Mouse (Mus musculus): Measurements from ENCODE around the gene Spon1.

Spon1 gene

GRCm38 (mm10) chr7:113765667-113766497 is at the start of gene Spon1:
Gene Spon1, plus strand, starts transcription at chr7:113765998.
- DNase-seq (ENCODE audit: low spot score) = peak; percentile 81

- DNase-seq (ENCODE audit: low spot score) = no peak
Measured at GRCm38 (mm10) chr7:113721994-113722393, 43.8 kb upstream of the Spon1 start.

- DNase-seq (ENCODE audit: low spot score) = no peak
Measured at GRCm38 (mm10) chr7:113723905-113724304, 41.9 kb upstream of the Spon1 start.

- peak; percentile 65 for DNase-seq (ENCODE audit: low spot score)
Measured at GRCm38 (mm10) chr7:113727999-113728713, 37.6 kb upstream of the Spon1 start.

GRCm38 (mm10) chr7:113728926-113729325 is 36.9 kb upstream of the Spon1 start:
- peak; percentile 59 for DNase-seq (ENCODE audit: low spot score)

GRCm38 (mm10) chr7:113730406-113731247 is 35.2 kb upstream of the Spon1 start:
- no peak for DNase-seq (ENCODE audit: low spot score)

- no peak for DNase-seq (ENCODE audit: low spot score)
Measured at GRCm38 (mm10) chr7:113737790-113738362, 27.9 kb upstream of the Spon1 start.

- DNase-seq (ENCODE audit: low spot score) = no peak
Measured at GRCm38 (mm10) chr7:113739181-113739580, 26.6 kb upstream of the Spon1 start.

- no peak for DNase-seq (ENCODE audit: low spot score)
Measured at GRCm38 (mm10) chr7:113742644-113743043, 23.2 kb upstream of the Spon1 start.

GRCm38 (mm10) chr7:113743982-113744381 is 21.8 kb upstream of the Spon1 start:
- peak; percentile 58 for DNase-seq (ENCODE audit: low spot score)

- DNase-seq (ENCODE audit: low spot score) = no peak
Measured at GRCm38 (mm10) chr7:113756616-113757015, 9.2 kb upstream of the Spon1 start.

GRCm38 (mm10) chr7:113759212-113759611 is 6.6 kb upstream of the Spon1 start:
- DNase-seq (ENCODE audit: low spot score) = peak; percentile 87

- peak; percentile 16 for DNase-seq (ENCODE audit: low spot score)
Measured at GRCm38 (mm10) chr7:113765133-113765532, 665 bp upstream of the Spon1 start.

- peak; percentile 58 for DNase-seq (ENCODE audit: low spot score)
Measured at GRCm38 (mm10) chr7:113766498-113766941, 722 bp downstream of the Spon1 start.

- peak; percentile 24 for DNase-seq (ENCODE audit: low spot score)
Measured at GRCm38 (mm10) chr7:113767546-113767945, 1.7 kb downstream of the Spon1 start.

- peak; percentile 21 for DNase-seq (ENCODE audit: low spot score)
Measured at GRCm38 (mm10) chr7:113768174-113768935, 2.6 kb downstream of the Spon1 start.

- DNase-seq (ENCODE audit: low spot score) = peak; percentile 64
Measured at GRCm38 (mm10) chr7:113769281-113769680, 3.5 kb downstream of the Spon1 start.

GRCm38 (mm10) chr7:113772135-113772534 is 6.3 kb downstream of the Spon1 start:
- no peak for DNase-seq (ENCODE audit: low spot score)

- no peak for DNase-seq (ENCODE audit: low spot score)
Measured at GRCm38 (mm10) chr7:113773436-113773835, 7.6 kb downstream of the Spon1 start.

- DNase-seq (ENCODE audit: low spot score) = peak; percentile 82
Measured at GRCm38 (mm10) chr7:113774039-113774438, 8.2 kb downstream of the Spon1 start.

GRCm38 (mm10) chr7:113774906-113775305 is 9.1 kb downstream of the Spon1 start:
- DNase-seq (ENCODE audit: low spot score) = peak; percentile 26

Measured in embryo, embryonic 10.5 days (tissue).